Mouse (Mus musculus) gastrocnemius, postnatal 14 days (tissue): ENCODE data around the gene Reln. TPM values are rescaled to one million over a fixed set of nuclear protein-coding genes. Genes with fewer than 3 reads are reported as not detected.

Source experiments
- DNase-seq: peaks from one replicate; pipeline ENCODE4 v3.0.0; 2021; ENCODE audit warnings: mixed read lengths
- intact Hi-C: fragments of 180-260 bp; cut with DNase I; formaldehyde crosslinking; loops from one replicate; pipeline ENCODE4 v1.15.1; 2025; ENCODE audit warnings: low total_unique reads
- total RNA-seq, 2 experiments: library from RNA; stranded (reverse); gene quantifications; 2 replicates each; pipeline ENCODE4 v1.2.3; 2021

Gene Reln
- total RNA-seq, 2 experiments from 2014 or later: 2.0 to 5.1 TPM

DNA sequence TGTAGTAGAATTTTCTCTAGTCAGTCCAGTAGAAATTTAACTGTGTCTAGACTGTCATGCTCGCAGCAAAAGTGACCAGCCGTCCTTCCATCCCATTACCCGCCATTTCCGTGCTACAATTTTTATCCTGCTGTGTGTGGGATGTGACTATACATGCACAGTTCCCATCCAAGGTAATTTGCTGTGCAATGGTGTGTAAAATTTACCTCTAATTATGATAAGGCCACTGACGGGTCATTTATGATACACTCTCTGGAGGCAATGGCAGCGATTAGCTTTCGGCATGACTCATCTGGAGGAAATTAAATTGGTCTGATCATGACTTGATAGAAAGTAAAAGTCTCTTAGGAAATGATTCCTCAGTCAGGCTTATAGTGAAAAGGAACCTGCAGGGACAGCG, 311.5 kb downstream of the Reln start:
- intact Hi-C loops: no loop called here
- DNase-seq: no peak

DNA sequence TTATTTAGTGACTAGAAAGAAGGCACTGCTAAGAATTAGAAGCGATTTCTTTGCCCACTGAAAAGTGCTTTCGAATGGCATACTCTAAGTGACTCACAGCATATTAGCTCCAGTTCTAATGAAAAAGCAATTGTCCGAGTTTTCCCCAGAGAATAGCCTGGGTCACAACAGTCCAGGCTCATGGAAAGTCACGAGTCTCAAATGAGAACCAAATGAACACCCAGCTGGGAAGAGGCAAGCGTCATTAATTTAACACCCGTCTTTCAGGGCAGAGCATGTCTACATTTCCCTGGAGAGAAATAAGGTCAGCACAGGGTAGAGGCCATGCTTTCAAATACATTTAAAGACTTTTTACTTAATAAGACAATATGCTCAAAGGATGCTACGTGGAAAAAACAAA, 312.8 kb downstream of the Reln start:
- intact Hi-C loops: no loop called here
- no peak for DNase-seq

DNA sequence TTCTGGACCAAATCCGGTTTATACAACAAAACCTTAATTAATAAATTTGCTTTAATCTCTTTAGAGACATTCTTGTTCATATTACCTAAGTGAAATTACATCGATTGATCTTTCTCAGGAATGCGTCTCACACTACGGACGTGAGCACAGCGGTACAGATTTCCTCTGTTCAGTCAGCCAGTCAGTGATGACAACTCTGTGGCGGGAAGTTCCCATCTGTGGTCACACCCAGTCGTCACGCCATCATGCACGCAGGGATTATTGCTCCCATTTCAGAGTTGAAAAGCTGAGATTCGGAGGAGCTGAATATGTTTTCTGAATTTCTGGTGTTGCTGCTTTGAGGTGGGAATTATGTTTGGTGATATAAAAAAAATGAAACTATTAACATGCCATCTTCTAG, 316.1 kb downstream of the Reln start:
- intact Hi-C loops: no loop called here
- no peak for DNase-seq

DNA sequence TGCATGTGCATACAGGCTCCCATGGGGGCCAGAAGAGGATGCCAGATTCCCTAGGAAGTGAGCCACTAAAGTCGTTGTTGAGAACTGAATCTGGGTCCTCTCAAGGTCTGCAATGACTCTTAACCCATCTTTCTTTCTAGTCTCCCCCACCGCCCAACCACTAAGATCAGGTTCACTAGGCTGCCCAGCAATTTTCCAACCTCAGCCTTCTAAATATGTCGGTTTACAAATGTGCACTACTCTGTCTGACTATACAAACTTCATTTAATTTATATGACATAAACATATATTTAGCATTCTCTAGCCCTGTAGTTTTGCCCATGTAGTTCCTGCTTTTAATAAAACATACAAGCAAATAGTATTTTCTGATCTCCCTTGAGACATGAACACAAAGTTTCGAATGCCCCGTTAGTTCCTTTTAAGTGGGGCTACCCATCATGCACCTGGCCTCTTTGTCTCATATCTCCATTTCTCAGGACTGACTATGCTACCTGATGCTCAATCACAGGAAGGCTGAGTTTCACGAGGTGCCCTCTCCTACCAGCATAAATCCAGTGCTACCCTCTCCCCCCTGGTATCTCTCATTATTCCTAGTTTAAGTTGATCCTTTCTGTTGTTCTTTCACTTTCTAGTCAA, 317.1 kb downstream of the Reln start:
- intact Hi-C loops: no loop called here
- no peak for DNase-seq

DNA sequence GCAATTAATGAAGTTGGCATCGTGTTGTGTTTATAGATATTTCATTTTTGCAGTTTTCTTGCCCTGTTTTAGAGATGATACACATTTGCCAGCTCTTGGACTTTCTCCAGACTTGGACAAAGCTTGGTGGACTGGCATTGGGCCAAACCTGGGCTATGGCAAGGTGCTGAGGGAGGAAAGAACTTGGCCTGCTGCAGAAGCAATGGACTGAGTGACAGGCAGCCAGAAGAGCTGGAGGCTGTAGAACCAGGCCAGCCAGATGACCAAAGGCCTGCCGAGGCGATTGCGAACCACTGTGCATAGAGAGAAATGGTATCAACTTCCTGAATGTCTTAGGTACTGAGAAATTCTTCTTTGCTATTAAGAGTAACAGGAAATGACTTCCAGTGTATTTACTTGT, 318.8 kb downstream of the Reln start:
- intact Hi-C loops: no loop called here
- DNase-seq: no peak

DNA sequence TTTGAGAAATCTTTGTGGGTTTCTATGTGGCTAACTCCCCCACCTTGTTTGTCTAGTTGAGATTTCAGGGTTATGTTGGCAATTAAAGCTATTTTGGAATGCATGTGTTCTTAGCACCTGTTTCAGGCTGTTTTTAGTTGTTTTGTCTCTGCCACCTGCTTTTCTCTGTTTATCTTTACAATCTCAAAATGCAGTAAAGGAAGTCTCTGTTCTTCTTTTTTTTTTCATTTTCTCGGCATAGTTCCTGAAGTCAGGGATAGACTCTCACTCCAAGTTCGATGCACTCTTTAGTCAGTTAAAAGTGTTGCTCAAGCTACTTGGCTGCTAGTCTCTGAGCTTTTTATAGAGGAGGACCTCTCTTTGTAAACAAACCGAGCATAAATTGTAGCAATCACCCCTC, 320.4 kb downstream of the Reln start:
- intact Hi-C loops: no loop called here
- DNase-seq: no peak

DNA sequence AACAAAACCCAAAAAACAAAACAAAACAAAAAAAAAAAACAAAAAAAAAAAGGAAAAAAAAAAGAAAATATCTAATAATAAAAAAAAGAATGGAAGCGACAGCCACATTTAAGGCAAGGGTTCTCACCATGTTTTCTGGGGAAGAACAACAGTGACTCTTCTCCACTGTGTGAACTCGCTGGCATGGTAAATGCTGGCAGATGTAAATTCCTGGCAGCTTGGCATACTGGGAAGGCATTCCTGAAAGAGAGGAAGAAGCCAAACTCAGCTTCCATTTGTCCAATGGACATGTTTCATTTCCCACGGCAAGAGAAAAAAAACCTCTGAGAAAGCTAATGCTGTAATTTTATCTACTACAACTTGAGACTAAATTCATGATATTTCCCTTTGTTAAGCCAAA, 326.6 kb downstream of the Reln start:
- intact Hi-C loops: loop anchor here (5.0 kb wide), 1 partner anchor 269 kb away; no protein-coding TSS in a partner anchor
- no peak for DNase-seq

DNA sequence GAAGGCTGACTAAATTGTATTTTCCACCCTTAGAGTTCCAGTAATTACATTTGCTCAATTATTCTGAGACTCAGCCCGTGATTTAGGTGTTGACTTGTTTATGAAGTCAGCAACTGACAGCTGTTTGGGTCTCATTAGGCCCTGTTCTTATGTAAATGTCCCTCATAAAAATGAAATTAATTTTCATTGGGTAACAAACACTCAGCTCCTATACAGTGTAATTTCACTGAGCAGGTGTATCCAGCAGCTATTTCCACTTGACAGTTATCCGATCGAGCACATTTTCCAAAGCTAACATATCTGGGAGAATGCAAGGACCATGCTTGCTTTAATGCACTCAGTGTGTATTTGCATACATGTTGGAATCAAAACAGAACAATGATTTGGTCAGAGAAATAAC, 330.0 kb downstream of the Reln start:
- intact Hi-C loops: no loop called here
- no peak for DNase-seq

DNA sequence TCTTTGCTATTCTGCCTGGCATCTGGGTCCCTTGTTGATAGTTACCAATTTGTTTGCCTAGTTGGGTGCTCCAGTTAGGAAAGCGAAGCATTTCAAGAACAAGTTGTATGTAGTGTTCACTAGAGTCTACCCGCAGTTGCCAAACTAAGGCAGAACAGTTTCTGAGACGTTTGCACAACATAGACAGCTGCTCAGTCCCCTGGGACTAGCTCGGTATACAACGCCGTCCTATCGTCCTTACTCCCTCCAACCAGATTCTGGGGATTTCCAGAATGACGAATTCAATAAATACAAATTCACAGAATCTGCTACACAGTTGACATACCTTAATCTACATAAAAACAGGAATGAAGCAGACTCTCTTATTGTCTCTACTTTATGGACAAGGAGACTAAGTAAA, 335.4 kb downstream of the Reln start:
- intact Hi-C loops: no loop called here

DNA sequence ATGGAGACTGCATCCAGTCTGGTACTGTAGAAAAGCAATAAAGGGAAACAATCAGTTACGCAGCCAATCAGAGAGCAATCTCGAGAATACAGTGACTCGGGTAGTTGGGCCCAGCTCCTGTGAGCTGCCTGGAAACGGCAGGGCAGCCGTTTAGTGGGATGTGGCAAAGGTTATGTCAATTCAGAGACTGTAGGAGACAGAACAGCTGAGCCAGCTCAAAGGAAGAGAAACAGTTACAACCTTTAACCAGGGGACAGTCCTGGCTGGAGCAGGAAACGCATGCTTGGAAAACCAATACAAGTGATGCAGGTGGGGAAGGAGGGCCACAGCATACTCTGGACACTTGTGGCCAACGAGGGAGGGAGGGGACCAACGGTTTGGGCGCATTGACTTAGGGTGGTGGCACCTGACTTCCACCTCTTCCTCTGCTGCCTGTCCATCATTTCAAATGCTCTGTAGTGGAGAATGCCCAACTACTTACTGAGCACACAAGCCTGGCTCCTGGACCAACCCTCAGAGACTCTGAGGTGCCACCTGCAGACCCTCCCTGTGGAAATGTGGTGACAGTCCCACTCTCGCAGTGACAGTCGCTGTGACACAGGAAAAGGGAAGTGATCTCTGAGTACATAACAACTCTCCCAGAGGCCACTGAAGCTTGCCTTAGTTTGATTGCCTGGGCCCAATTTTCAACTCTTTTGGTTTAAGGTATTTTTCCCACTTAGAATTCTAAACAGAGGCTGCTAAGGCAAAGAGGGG, 337.0 kb downstream of the Reln start:
- no peak for DNase-seq
- intact Hi-C loops: no loop called here

More for the DNA sequence above, 335.4 kb downstream of the Reln start:
- no peak for DNase-seq

DNA sequence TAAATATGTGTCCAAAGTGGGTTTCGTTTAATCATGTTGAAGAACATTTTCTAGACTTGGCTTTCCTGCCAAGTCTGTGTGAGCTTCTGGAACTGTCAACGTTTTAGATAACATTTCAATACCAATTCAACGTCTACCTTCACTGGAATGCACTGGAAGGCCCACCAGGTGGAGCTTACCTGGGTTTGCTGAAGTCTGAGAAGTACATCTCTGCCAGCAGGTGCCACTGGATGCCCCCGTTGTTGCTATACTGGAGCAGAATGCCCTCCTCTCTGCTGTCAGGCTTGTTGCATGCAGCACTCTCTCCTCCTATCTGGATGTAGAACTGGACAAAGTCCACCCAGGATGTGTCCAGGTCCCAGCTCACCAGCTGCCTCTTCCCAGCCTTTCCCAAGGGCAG, 340.6 kb downstream of the Reln start:
- no peak for DNase-seq
- intact Hi-C loops: no loop called here

DNA sequence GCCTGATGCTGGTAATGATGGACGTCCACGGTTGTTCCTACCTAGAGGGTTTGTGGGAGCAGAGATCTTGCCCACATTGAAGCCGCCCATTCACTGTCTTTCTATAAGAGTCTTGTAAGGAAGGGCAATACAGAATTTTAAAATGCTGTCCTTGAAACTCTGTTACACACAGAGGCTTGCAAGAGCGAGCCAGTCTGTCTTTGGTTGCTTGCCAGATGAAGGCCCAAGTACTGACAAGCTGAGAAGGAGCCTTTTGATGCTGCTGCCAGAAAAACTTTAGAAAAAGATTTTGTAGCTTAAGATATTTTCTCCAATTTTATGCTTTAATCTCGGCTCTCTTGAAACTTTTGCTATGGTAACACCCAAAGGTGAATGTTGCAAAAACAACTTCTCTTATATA, 356.8 kb downstream of the Reln start:
- intact Hi-C loops: loop anchor here (10.0 kb wide), 1 partner anchor 337 kb away; no protein-coding TSS in a partner anchor

DNA sequence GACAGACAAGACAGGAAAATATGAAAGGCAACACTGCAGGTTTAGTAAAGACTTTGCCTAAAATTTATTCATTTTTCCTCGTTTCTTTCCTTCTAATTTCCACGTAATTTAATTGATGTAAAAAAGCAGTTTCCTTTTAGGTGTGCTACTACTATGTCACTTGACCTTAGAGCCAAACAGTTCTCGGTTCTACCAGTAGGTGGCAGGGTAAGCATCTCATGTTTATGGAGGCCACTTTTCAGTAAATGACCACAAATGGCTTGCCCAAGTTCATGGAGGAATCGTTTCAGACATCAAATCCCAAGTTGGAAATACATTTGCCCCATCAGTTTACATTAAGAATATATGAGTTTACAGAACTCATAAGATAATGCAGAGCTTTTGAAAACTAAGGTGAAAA, 358.2 kb downstream of the Reln start:
- peak; percentile 11 for DNase-seq
- intact Hi-C loops: loop anchor here (10.0 kb wide), 1 partner anchor 338 kb away; no protein-coding TSS in a partner anchor

More for the DNA sequence above, 356.8 kb downstream of the Reln start:
- no peak for DNase-seq

DNA sequence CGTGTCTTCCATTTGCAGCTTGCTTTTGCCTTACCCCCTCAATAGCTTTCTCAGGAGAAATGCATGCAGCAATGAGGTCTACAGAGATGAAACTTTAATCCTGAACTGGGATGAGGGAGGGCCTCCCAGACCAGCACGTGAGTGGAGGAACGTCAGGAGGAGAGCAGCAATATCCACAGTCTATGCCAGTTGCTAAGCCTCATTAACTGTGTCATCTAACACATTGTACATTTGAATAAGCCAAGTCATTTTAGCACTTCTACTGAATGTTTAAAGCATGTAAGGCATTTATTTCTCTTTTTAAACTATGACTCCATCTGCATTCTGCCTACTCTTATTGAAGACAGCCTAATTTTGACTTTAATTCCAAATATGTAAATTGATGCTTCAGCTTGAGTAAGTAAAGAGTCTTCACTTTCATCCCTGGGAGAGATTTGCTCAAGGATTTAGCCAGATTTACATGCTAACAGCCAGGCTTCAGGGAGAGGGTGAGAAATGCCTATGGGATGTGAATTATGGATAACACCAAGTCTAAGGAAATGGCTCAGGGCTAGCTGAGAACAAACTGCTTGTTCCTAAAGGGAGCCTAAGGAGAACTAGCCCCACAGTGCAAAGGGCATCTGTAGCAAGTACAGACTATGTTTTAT, 361.4 kb downstream of the Reln start:
- intact Hi-C loops: loop anchor here (10.0 kb wide), 1 partner anchor 342 kb away; no protein-coding TSS in a partner anchor
- DNase-seq: no peak

DNA sequence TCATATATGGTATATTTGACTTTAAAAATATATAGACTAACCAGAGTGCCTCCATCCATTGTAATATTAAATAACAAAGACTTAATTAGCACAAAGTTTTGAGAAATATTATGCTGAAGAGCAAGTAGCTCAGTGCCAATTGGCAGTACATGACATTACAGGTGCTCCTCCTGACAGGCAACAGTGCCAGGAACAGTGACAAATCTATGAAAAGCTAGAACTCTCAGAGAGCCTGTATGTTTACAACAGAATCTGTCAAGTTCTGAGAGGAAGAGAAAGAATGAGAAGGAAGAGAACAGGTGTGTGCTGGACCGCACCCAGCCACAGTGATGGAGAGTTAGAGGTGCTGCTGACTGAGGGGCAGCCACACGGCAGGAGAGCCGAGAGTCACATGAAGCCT, 363.3 kb downstream of the Reln start:
- intact Hi-C loops: loop anchor here (10.0 kb wide), 1 partner anchor 344 kb away; no protein-coding TSS in a partner anchor
- no peak for DNase-seq

DNA sequence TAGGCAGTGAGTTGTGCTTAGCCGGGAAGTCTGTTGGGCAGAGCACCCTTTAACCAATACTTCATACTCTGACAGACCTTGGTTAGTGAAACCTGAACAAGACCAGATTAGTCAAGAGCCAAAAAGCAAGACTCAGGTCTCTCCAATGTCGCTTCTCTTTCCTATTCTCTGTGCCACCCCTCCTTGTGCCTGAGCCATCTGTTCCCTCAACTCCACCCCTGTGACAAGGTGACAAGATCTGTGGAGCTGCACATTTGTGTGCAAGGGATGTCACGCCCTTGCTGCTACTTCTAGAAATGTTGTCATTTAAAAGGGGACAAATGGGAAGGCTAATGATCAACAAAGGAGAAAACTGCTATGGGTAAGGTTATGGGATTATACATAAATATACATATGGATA, 364.0 kb downstream of the Reln start:
- intact Hi-C loops: loop anchor here (10.0 kb wide), 1 partner anchor 344 kb away; no protein-coding TSS in a partner anchor
- DNase-seq: no peak

DNA sequence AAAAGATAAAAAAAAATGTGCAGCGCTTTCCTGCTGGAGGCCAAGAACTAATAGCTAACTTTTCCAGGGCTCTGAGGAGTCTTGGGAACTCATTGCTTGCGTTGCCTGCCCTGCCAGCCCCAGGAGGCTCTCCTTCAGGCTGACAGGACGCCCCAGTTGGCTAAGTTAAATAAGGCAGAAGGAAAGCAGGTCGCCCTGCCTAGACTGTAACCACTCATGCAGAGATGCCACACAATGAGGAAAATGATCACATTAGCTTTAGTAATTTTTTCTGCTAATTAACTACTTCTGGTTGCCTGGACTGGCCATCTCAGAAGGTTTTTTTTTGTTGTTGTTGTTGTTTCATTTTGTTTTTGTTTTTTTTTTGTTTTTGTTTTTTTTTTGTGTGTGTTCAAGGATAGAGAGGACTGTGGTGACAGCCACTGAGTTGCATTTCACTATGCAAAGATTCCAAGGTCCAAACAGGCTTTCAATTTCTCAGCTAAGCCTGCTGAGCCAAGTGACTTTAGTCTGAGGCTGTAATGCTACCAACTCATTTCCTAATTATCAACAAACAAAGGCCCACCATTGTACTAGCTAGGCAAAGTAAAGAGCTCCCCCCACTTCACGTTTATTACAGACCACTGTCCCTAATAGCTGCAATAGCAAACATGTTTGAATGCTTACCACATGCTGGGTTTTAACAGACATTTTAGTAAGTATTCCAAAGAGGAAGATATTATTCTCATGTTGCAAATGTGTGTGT, 371.1 kb downstream of the Reln start:
- no peak for DNase-seq
- intact Hi-C loops: no loop called here

DNA sequence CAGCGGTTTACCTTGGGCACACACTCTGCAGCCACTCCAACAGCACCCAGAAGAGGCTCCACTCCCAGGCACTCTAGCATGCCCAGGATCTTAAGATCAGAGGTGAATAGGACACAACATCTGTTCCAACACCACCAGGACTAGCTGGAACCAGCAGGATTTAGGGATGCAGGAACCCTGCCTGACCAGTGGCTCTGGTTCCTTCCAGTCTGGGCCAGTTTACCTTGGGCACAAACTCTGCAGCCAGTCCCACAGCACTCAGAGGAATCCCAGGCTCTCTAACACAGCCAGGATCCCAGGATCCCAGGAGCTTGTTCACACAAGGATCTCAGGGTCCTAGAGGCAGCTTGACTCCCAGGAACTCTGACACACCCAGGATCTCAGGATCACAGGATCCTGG, 382.7 kb downstream of the Reln start:
- intact Hi-C loops: no loop called here
- no peak for DNase-seq

DNA sequence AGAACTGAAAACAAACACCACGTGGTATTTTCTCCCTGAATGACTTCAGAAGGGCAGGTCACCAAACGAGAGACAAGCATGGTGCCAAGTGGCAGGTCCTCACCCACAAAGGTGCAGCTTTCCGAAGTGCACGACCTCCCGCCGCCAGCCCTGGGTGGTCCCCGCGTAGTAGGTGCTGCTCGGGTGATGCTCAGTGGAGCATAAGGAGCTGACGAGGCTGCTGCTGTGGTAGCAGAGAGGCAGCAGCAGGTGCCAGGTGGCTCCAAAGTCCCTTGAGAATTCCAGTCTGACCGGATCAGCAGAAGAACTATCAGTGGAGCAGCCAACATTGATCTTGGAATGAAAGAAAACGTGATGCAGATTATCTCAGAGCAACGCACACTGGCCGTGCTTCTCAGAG, 384.4 kb downstream of the Reln start:
- intact Hi-C loops: no loop called here
- DNase-seq: no peak

DNA sequence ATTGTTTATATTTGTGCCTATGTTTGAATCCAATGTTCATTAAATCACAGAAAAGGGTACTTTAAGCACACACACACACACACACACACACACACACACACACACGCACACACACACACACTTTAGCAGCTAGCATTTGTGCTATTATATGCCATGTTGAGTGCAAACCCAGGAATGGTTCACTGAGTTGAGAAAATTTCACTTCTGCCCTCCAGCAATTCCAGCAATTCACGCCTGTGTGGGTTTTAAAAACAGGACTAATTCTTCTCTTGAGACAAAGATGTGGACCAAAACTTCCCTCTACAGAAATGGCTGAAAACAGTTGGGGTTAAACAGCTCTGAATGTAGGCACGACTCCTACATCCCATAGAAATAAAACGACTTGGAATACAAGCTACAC, 386.9 kb downstream of the Reln start:
- intact Hi-C loops: no loop called here
- no peak for DNase-seq
